Mouse (Mus musculus): ENCODE measurements around the gene Hand1. TPM values are rescaled to one million over a fixed set of nuclear protein-coding genes. Genes with fewer than 3 reads are reported as not detected.

Gene Hand1
- polyA plus RNA-seq, 1 experiment from 2014 or later: 0.16 TPM

- H3K4me2 ChIP-seq (ENCODE audit: low read depth, low read length): no peak overlapping the region
- H3K4me1 ChIP-seq (replicated peaks; ENCODE audit: control insufficient read depth, insufficient read depth, low read length): no peaks in the 10 kb centered on the region
- H3K9me3 ChIP-seq (ENCODE audit: control insufficient read depth, low read length): no peaks in the 10 kb centered on the region
- H3K4me3 ChIP-seq (ENCODE audit: low read length): no peak overlapping the region
- WGBS: 95% methylated on average over 3 of the region's 3 CpGs
- H3K27me3 ChIP-seq (ENCODE audit: control insufficient read depth, insufficient read depth, low read depth, low read length): no peaks in the 10 kb centered on the region
- H3K9ac ChIP-seq (ENCODE audit: low read length): no peak overlapping the region
- peaks cover 19% of the 10 kb centered on the region for H3K36me3 ChIP-seq (ENCODE audit: control insufficient read depth, insufficient read depth, low read length)
- no peak overlapping the region for H3K27ac ChIP-seq (ENCODE audit: low read length)
- no peak for ATAC-seq (ENCODE audit: low read depth)
These were observed 19.0 kb downstream of the Hand1 start for GRCm38 (mm10) chr11:57813641-57814040.

DNA sequence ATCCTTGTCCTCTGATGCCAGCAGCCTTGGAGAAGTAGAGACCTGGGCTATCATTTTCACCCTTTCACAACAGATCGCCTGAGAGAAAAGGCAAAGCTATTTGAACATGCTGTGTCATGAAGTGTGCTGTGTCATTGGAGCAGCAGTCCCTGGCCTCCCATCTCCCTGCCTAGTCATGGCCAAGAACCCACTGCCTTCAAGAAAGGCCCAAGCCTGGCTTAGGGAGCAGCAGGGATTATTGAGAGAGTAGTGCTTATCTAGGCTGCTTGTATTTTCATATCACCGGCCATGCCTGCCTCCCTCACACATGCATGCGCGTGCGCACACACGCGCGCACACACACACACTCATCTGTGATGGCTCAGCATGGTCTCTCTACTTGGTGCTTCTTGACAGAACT is 20.4 kb downstream of the Hand1 start:
- peaks cover 24% of the 10 kb centered on the region for H3K36me3 ChIP-seq (ENCODE audit: control insufficient read depth, insufficient read depth, low read length)
- no peaks in the 10 kb centered on the region for H3K27me3 ChIP-seq (ENCODE audit: control insufficient read depth, insufficient read depth, low read depth, low read length)
- 94% methylated on average over 8 of the region's 8 CpGs for WGBS
- H3K27ac ChIP-seq (ENCODE audit: low read length): no peak overlapping the region
- no peak for ATAC-seq (ENCODE audit: low read depth)
- no peak overlapping the region for H3K9ac ChIP-seq (ENCODE audit: low read length)
- H3K4me2 ChIP-seq (ENCODE audit: low read depth, low read length): no peak overlapping the region
- no peak overlapping the region for H3K4me3 ChIP-seq (ENCODE audit: low read length)
- H3K4me1 ChIP-seq (replicated peaks; ENCODE audit: control insufficient read depth, insufficient read depth, low read length): no peaks in the 10 kb centered on the region
- H3K9me3 ChIP-seq (ENCODE audit: control insufficient read depth, low read length): no peaks in the 10 kb centered on the region

- Histone ChIP-seq H3K4me2 (ENCODE audit: low read depth, low read length) (no peak overlapping the region), H3K9ac (ENCODE audit: low read length) (no peak overlapping the region), H3K4me1 (replicated peaks; ENCODE audit: control insufficient read depth, insufficient read depth, low read length) (no peaks in the 10 kb centered on the region), H3K4me3 (ENCODE audit: low read length) (no peak overlapping the region), H3K27me3 (ENCODE audit: control insufficient read depth, insufficient read depth, low read depth, low read length) (no peaks in the 10 kb centered on the region), H3K27ac (ENCODE audit: low read length) (no peak overlapping the region), H3K36me3 (ENCODE audit: control insufficient read depth, insufficient read depth, low read length) (peaks cover 26% of the 10 kb centered on the region), H3K9me3 (ENCODE audit: control insufficient read depth, low read length) (no peaks in the 10 kb centered on the region)
- ATAC-seq (ENCODE audit: low read depth): no peak
- 81% methylated on average over 7 of the region's 7 CpGs for WGBS
These were observed 21.6 kb downstream of the Hand1 start for GRCm38 (mm10) chr11:57811006-57811405.

DNA sequence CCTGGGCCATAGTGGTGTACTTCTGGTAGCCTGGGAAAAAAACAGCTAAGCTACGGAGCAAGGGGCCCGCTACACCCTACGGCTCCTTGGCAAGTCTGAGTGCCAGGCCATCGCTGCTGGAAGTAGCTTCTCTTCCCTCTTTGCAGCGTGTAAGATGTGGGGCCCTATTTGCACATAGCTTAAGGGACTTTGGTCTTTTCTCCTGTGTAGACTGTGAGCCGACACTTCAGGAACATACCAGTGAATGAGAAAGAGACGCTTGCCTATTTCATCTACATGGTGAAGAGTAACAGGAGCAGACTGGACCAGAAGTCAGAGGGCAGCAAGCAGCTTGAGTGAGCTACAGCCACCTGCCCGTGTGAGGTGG is 22.9 kb downstream of the Hand1 start:
- H3K4me1 ChIP-seq (replicated peaks; ENCODE audit: control insufficient read depth, insufficient read depth, low read length): no peaks in the 10 kb centered on the region
- H3K27ac ChIP-seq (ENCODE audit: low read length): no peak overlapping the region
- H3K4me2 ChIP-seq (ENCODE audit: low read depth, low read length): no peak overlapping the region
- no peaks in the 10 kb centered on the region for H3K27me3 ChIP-seq (ENCODE audit: control insufficient read depth, insufficient read depth, low read depth, low read length)
- H3K4me3 ChIP-seq (ENCODE audit: low read length): no peak overlapping the region
- no peaks in the 10 kb centered on the region for H3K9me3 ChIP-seq (ENCODE audit: control insufficient read depth, low read length)
- ATAC-seq (ENCODE audit: low read depth): no peak
- H3K36me3 ChIP-seq (ENCODE audit: control insufficient read depth, insufficient read depth, low read length): peaks cover 26% of the 10 kb centered on the region
- 84% methylated on average over 8 of the region's 8 CpGs for WGBS
- H3K9ac ChIP-seq (ENCODE audit: low read length): no peak overlapping the region

GRCm38 (mm10) chr11:57809017-57809731 is 23.4 kb downstream of the Hand1 start:
- H3K9me3 ChIP-seq (ENCODE audit: control insufficient read depth, low read length): no peaks in the 10 kb centered on the region
- H3K4me1 ChIP-seq (replicated peaks; ENCODE audit: control insufficient read depth, insufficient read depth, low read length): no peaks in the 10 kb centered on the region
- H3K27ac ChIP-seq (ENCODE audit: low read length): no peak overlapping the region
- 91% methylated on average over 17 of the region's 17 CpGs for WGBS
- H3K4me3 ChIP-seq (ENCODE audit: low read length): no peak overlapping the region
- H3K9ac ChIP-seq (ENCODE audit: low read length): no peak overlapping the region
- peaks cover 26% of the 10 kb centered on the region for H3K36me3 ChIP-seq (ENCODE audit: control insufficient read depth, insufficient read depth, low read length)
- no peaks in the 10 kb centered on the region for H3K27me3 ChIP-seq (ENCODE audit: control insufficient read depth, insufficient read depth, low read depth, low read length)
- no peak for ATAC-seq (ENCODE audit: low read depth)
- no peak overlapping the region for H3K4me2 ChIP-seq (ENCODE audit: low read depth, low read length)

DNA sequence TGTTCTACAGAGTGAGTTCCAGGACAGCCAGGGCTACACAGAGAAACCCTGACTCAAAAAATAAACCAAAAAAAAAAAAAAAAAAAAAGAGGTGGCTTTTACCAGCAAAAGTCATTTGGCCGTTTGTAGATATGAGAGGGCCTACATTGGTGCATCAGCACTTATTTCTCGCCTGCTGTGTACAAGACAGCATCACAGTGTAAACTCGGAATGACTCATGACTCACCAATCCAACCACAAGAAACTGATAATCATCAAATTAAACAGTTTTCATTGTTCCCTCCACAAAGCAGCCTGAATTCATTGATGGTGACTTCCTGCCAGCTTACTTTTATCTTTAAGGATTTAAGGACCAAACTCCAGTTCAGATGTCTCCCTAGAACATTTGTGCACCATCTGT is 27.6 kb downstream of the Hand1 start:
- Histone ChIP-seq H3K27ac (ENCODE audit: low read length) (no peak overlapping the region), H3K4me1 (replicated peaks; ENCODE audit: control insufficient read depth, insufficient read depth, low read length) (peaks cover 17% of the 10 kb centered on the region), H3K27me3 (ENCODE audit: control insufficient read depth, insufficient read depth, low read depth, low read length) (no peaks in the 10 kb centered on the region), H3K36me3 (ENCODE audit: control insufficient read depth, insufficient read depth, low read length) (peaks cover 11% of the 10 kb centered on the region), H3K4me3 (ENCODE audit: low read length) (no peak overlapping the region), H3K9ac (ENCODE audit: low read length) (no peak overlapping the region), H3K4me2 (ENCODE audit: low read depth, low read length) (no peak overlapping the region), H3K9me3 (ENCODE audit: control insufficient read depth, low read length) (no peaks in the 10 kb centered on the region)
- 80% methylated on average over 3 of the region's 3 CpGs for WGBS
- ATAC-seq (ENCODE audit: low read depth): no peak

DNA sequence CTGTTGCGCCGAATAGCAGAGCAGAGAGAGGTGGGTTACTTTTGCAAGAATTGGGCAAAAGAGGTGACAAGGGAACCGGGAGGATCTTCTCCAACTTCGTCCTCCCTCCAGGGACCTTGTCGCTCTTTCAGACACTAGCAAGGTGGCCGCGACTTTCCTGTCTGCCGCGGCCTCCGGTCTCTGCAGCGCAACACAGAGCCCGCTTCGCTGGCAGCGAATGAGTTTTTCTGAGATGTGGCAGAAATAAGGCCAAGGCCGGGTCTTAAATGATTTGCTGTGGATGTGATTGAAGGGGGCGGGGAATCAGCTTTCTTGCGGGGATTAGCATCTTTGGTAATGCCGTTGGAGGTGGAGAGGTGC is 30.1 kb downstream of the Hand1 start:
- ATAC-seq (ENCODE audit: low read depth): no peak
- H3K4me3 ChIP-seq (ENCODE audit: low read length): peak overlapping the region; percentile 90
- H3K27me3 ChIP-seq (ENCODE audit: control insufficient read depth, insufficient read depth, low read depth, low read length): no peaks in the 10 kb centered on the region
- peak overlapping the region; percentile 99 for H3K4me2 ChIP-seq (ENCODE audit: low read depth, low read length)
- peaks cover 19% of the 10 kb centered on the region for H3K4me1 ChIP-seq (replicated peaks; ENCODE audit: control insufficient read depth, insufficient read depth, low read length)
- peaks cover 2% of the 10 kb centered on the region; the same call in 1 of the 2 replicates for H3K36me3 ChIP-seq (ENCODE audit: control insufficient read depth, insufficient read depth, low read length)
- H3K27ac ChIP-seq (ENCODE audit: low read length): peak overlapping the region; percentile 29
- WGBS: under 1% methylated on average over 18 of the region's 18 CpGs
- peak overlapping the region; percentile 92 for H3K9ac ChIP-seq (ENCODE audit: low read length)
- H3K9me3 ChIP-seq (ENCODE audit: control insufficient read depth, low read length): no peaks in the 10 kb centered on the region

GRCm38 (mm10) chr11:57801766-57802510 is 30.7 kb downstream of the Hand1 start:
- Histone ChIP-seq H3K4me2 (ENCODE audit: low read depth, low read length) (peak overlapping the region; percentile 99), H3K27me3 (ENCODE audit: control insufficient read depth, insufficient read depth, low read depth, low read length) (no peaks in the 10 kb centered on the region), H3K27ac (ENCODE audit: low read length) (peak overlapping the region; percentile 29), H3K36me3 (ENCODE audit: control insufficient read depth, insufficient read depth, low read length) (0 out of 2 replicates have a peak, but pooled peaks cover 2% of the 10 kb centered on the region), H3K4me1 (replicated peaks; ENCODE audit: control insufficient read depth, insufficient read depth, low read length) (peaks cover 19% of the 10 kb centered on the region), H3K9ac (ENCODE audit: low read length) (peak overlapping the region; percentile 92), H3K9me3 (ENCODE audit: control insufficient read depth, low read length) (no peaks in the 10 kb centered on the region), H3K4me3 (ENCODE audit: low read length) (peak overlapping the region; percentile 90)
- peak; percentile 72 for ATAC-seq (ENCODE audit: low read depth)
- WGBS: under 1% methylated on average over 81 of the region's 85 CpGs

GRCm38 (mm10) chr11:57800971-57801765 is 31.4 kb downstream of the Hand1 start, which contains the start of gene Sap30l:
Gene Sap30l, plus strand, starts transcription at chr11:57801637.
- Histone ChIP-seq H3K27me3 (ENCODE audit: control insufficient read depth, insufficient read depth, low read depth, low read length) (no peaks in the 10 kb centered on the region), H3K4me2 (ENCODE audit: low read depth, low read length) (peak within 1 kb of the TSS; percentile 99), H3K36me3 (ENCODE audit: control insufficient read depth, insufficient read depth, low read length) (no peaks in the 10 kb centered on the region), H3K9ac (ENCODE audit: low read length) (peak within 1 kb of the TSS; percentile 92), H3K4me1 (replicated peaks; ENCODE audit: control insufficient read depth, insufficient read depth, low read length) (peaks cover 19% of the 10 kb centered on the region), H3K9me3 (ENCODE audit: control insufficient read depth, low read length) (no peaks in the 10 kb centered on the region), H3K27ac (ENCODE audit: low read length) (peak within 1 kb of the TSS; percentile 52), H3K4me3 (ENCODE audit: low read length) (peak within 1 kb of the TSS; percentile 90)
- under 1% methylated on average over 49 of the region's 66 CpGs for WGBS
- peak; percentile 97 for ATAC-seq (ENCODE audit: low read depth)
